Mouse (Mus musculus): Measurements from ENCODE around the gene Crp. TPM values are rescaled to one million over a fixed set of nuclear protein-coding genes. Genes with fewer than 3 reads are reported as not detected.

Gene Crp
- polyA plus RNA-seq, 1 experiment from 2014 or later = not detected

- Histone ChIP-seq H3K4me3 (no peak overlapping the region), H3K9me3 (replicated peaks) (no peaks in the 10 kb centered on the region), H3K36me3 (ENCODE audit: poor library complexity, severe bottlenecking) (no peaks in the 10 kb centered on the region), H3K4me2 (no peak overlapping the region), H3K27me3 (no peaks in the 10 kb centered on the region), H3K4me1 (no peaks in the 10 kb centered on the region), H3K9ac (no peak overlapping the region), H3K27ac (no peak overlapping the region)
- no peak for ATAC-seq
- 77% methylated on average over 7 of the region's 7 CpGs for WGBS
Measured at GRCm38 (mm10) chr1:172755151-172755550, 57.3 kb downstream of the Crp start.

- 92% methylated on average over 1 of the region's 1 CpGs for WGBS
- ATAC-seq = no peak
- Histone ChIP-seq H3K27ac (no peak overlapping the region), H3K9me3 (replicated peaks) (no peaks in the 10 kb centered on the region), H3K27me3 (no peaks in the 10 kb centered on the region), H3K4me2 (no peak overlapping the region), H3K9ac (no peak overlapping the region), H3K4me3 (no peak overlapping the region), H3K36me3 (ENCODE audit: poor library complexity, severe bottlenecking) (no peaks in the 10 kb centered on the region), H3K4me1 (no peaks in the 10 kb centered on the region)
Measured at GRCm38 (mm10) chr1:172759525-172759924, 61.7 kb downstream of the Crp start.

GRCm38 (mm10) chr1:172779195-172779594 lies 81.3 kb downstream of the Crp start:
- WGBS = 25% methylated on average over 5 of the region's 5 CpGs
- no peak overlapping the region for H3K27ac ChIP-seq
- H3K4me3 ChIP-seq = no peak overlapping the region
- 0 out of 2 replicates have a peak, but pooled peaks have one; percentile 58 for ATAC-seq
- H3K4me2 ChIP-seq = no peak overlapping the region
- no peaks in the 10 kb centered on the region for H3K27me3 ChIP-seq
- H3K9ac ChIP-seq = no peak overlapping the region
- no peaks in the 10 kb centered on the region for H3K9me3 ChIP-seq (replicated peaks)
- no peaks in the 10 kb centered on the region for H3K36me3 ChIP-seq (ENCODE audit: poor library complexity, severe bottlenecking)
- 0 out of 2 replicates have a peak, but pooled peaks cover 3% of the 10 kb centered on the region for H3K4me1 ChIP-seq

GRCm38 (mm10) chr1:172785322-172785721 lies 87.5 kb downstream of the Crp start:
- no peak for ATAC-seq
- Histone ChIP-seq H3K4me3 (no peak overlapping the region), H3K9ac (no peak overlapping the region), H3K4me2 (no peak overlapping the region), H3K27ac (no peak overlapping the region), H3K4me1 (no peaks in the 10 kb centered on the region), H3K36me3 (ENCODE audit: poor library complexity, severe bottlenecking) (no peaks in the 10 kb centered on the region), H3K27me3 (no peaks in the 10 kb centered on the region), H3K9me3 (replicated peaks) (no peaks in the 10 kb centered on the region)
- WGBS = 97% methylated on average over 2 of the region's 2 CpGs

- no peak for ATAC-seq
Measured at GRCm38 (mm10) chr1:172785886-172786285, 88.0 kb downstream of the Crp start.

GRCm38 (mm10) chr1:172828975-172829374 lies 131.1 kb downstream of the Crp start:
- no peaks in the 10 kb centered on the region for H3K4me1 ChIP-seq
- no peak overlapping the region for H3K4me3 ChIP-seq
- H3K9ac ChIP-seq = no peak overlapping the region
- no peaks in the 10 kb centered on the region for H3K9me3 ChIP-seq (replicated peaks)
- no peak overlapping the region for H3K4me2 ChIP-seq
- no peak for ATAC-seq
- H3K36me3 ChIP-seq (ENCODE audit: poor library complexity, severe bottlenecking) = no peaks in the 10 kb centered on the region
- H3K27ac ChIP-seq = no peak overlapping the region
- H3K27me3 ChIP-seq = no peaks in the 10 kb centered on the region
- WGBS = 86% methylated on average over 2 of the region's 2 CpGs

More at GRCm38 (mm10) chr1:172785886-172786285, 88.0 kb downstream of the Crp start:
- Histone ChIP-seq H3K4me2 (no peak overlapping the region), H3K9me3 (replicated peaks) (no peaks in the 10 kb centered on the region), H3K27me3 (no peaks in the 10 kb centered on the region), H3K4me3 (no peak overlapping the region), H3K36me3 (ENCODE audit: poor library complexity, severe bottlenecking) (no peaks in the 10 kb centered on the region), H3K9ac (no peak overlapping the region), H3K4me1 (no peaks in the 10 kb centered on the region), H3K27ac (no peak overlapping the region)
- 4% methylated on average over 1 of the region's 1 CpGs for WGBS

- WGBS = 68% methylated on average over 2 of the region's 2 CpGs
- Histone ChIP-seq H3K4me2 (no peak overlapping the region), H3K27me3 (no peaks in the 10 kb centered on the region), H3K4me3 (no peak overlapping the region), H3K4me1 (no peaks in the 10 kb centered on the region), H3K27ac (no peak overlapping the region), H3K36me3 (ENCODE audit: poor library complexity, severe bottlenecking) (no peaks in the 10 kb centered on the region), H3K9me3 (replicated peaks) (no peaks in the 10 kb centered on the region), H3K9ac (no peak overlapping the region)
- no peak for ATAC-seq
Measured at GRCm38 (mm10) chr1:172847044-172847761, 149.3 kb downstream of the Crp start.

GRCm38 (mm10) chr1:172848171-172848570 lies 150.3 kb downstream of the Crp start:
- Histone ChIP-seq H3K27me3 (no peaks in the 10 kb centered on the region), H3K4me3 (no peak overlapping the region), H3K4me1 (no peaks in the 10 kb centered on the region), H3K36me3 (ENCODE audit: poor library complexity, severe bottlenecking) (no peaks in the 10 kb centered on the region), H3K4me2 (no peak overlapping the region), H3K27ac (no peak overlapping the region), H3K9me3 (replicated peaks) (no peaks in the 10 kb centered on the region), H3K9ac (no peak overlapping the region)
- no peak for ATAC-seq
- 91% methylated on average over 2 of the region's 2 CpGs for WGBS

GRCm38 (mm10) chr1:172875265-172875664 lies 177.4 kb downstream of the Crp start:
- no peak overlapping the region for H3K9ac ChIP-seq
- WGBS = 90% methylated on average over 4 of the region's 4 CpGs
- H3K27ac ChIP-seq = no peak overlapping the region
- H3K9me3 ChIP-seq (replicated peaks) = no peaks in the 10 kb centered on the region
- H3K4me1 ChIP-seq = no peaks in the 10 kb centered on the region
- no peaks in the 10 kb centered on the region for H3K36me3 ChIP-seq (ENCODE audit: poor library complexity, severe bottlenecking)
- H3K27me3 ChIP-seq = no peaks in the 10 kb centered on the region
- ATAC-seq = no peak
- no peak overlapping the region for H3K4me2 ChIP-seq
- H3K4me3 ChIP-seq = no peak overlapping the region

GRCm38 (mm10) chr1:172876675-172877074 lies 178.8 kb downstream of the Crp start:
- 80% methylated on average over 1 of the region's 1 CpGs for WGBS
- no peak overlapping the region for H3K4me3 ChIP-seq
- H3K9ac ChIP-seq = no peak overlapping the region
- H3K4me1 ChIP-seq = no peaks in the 10 kb centered on the region
- H3K27me3 ChIP-seq = no peaks in the 10 kb centered on the region
- ATAC-seq = no peak
- H3K4me2 ChIP-seq = no peak overlapping the region
- no peaks in the 10 kb centered on the region for H3K9me3 ChIP-seq (replicated peaks)
- H3K27ac ChIP-seq = no peak overlapping the region
- H3K36me3 ChIP-seq (ENCODE audit: poor library complexity, severe bottlenecking) = no peaks in the 10 kb centered on the region

Other genes with a start within 250 kb of the Crp start
- 0.21 and 0.23 TPM in 2 replicates for gene Slamf9, start 222.7 kb upstream of the Crp start, polyA plus RNA-seq (2015; fragmentation: Nextera tagmentation; extraction: Ambion mirVana)
- gene Igsf9, start 216.3 kb upstream of the Crp start, polyA plus RNA-seq (2015; fragmentation: Nextera tagmentation; extraction: Ambion mirVana) = 78.7 and 90.7 TPM in 2 replicates
- gene Tagln2, start 198.0 kb upstream of the Crp start, polyA plus RNA-seq (2015; fragmentation: Nextera tagmentation; extraction: Ambion mirVana) = 52.9 and 55.8 TPM in 2 replicates
- gene Cfap45, start 177.3 kb upstream of the Crp start, polyA plus RNA-seq (2015; fragmentation: Nextera tagmentation; extraction: Ambion mirVana) = 1.4 and 2.2 TPM in 2 replicates
- gene Vsig8, start 142.1 kb upstream of the Crp start, polyA plus RNA-seq (2015; fragmentation: Nextera tagmentation; extraction: Ambion mirVana) = 0.11 and 0.14 TPM in 2 replicates
- not detected in 2 replicates for gene Slamf8, start 107.5 kb upstream of the Crp start, polyA plus RNA-seq (2015; fragmentation: Nextera tagmentation; extraction: Ambion mirVana)
- gene Fcrl6, start 95.5 kb upstream of the Crp start, polyA plus RNA-seq (2015; fragmentation: Nextera tagmentation; extraction: Ambion mirVana) = not detected in 2 replicates
- 4.8 and 6.1 TPM in 2 replicates for gene Dusp23, start 65.1 kb upstream of the Crp start, polyA plus RNA-seq (2015; fragmentation: Nextera tagmentation; extraction: Ambion mirVana)
- gene Apcs, start 197.0 kb downstream of the Crp start, polyA plus RNA-seq (2015; fragmentation: Nextera tagmentation; extraction: Ambion mirVana) = not detected in 2 replicates